Mouse (Mus musculus) layer of hippocampus, postnatal 10 days (tissue): ENCODE measurements at regions not wholly inside any gene's neighbourhood (a gene's known extent, or its start where the extent isn't known, plus 50 kb on each side); places are given as distances from the start of the nearest gene placed in this dataset.

Source experiments
- DNase-seq, 2 experiments: peaks; one replicate each; pipeline ENCODE4 v3.0.0; 2021; ENCODE audit warnings: low spot score in 2 of 2

GRCm38 (mm10) chr15:62500522-62500921 lies 1344.5 kb downstream of the Gsdmc2 start:
- DNase-seq: no peak

- peak; percentile 8 to 13 for DNase-seq
Observed at GRCm38 (mm10) chr15:62496193-62496592, 1348.8 kb downstream of the Gsdmc2 start.

GRCm38 (mm10) chr15:62492350-62492749 lies 1352.6 kb downstream of the Gsdmc2 start:
- DNase-seq: no peak

- DNase-seq: no peak
Observed at GRCm38 (mm10) chr15:62490548-62490947, 1354.4 kb downstream of the Gsdmc2 start.

- DNase-seq: no peak
Observed at GRCm38 (mm10) chr15:62486540-62486939, 1358.4 kb downstream of the Gsdmc2 start.

- no peak for DNase-seq
Observed at GRCm38 (mm10) chr15:62484350-62484749, 1360.6 kb downstream of the Gsdmc2 start.

GRCm38 (mm10) chr15:62483534-62483933 lies 1361.4 kb downstream of the Gsdmc2 start:
- no peak for DNase-seq

GRCm38 (mm10) chr15:62482357-62482756 lies 1362.6 kb downstream of the Gsdmc2 start:
- no peak for DNase-seq

GRCm38 (mm10) chr15:62477779-62478178 lies 1367.2 kb downstream of the Gsdmc2 start:
- no peak for DNase-seq

GRCm38 (mm10) chr15:62476452-62476851 lies 1368.5 kb downstream of the Gsdmc2 start:
- no peak for DNase-seq

GRCm38 (mm10) chr15:62470683-62471331 lies 1374.2 kb downstream of the Gsdmc2 start:
- no peak for DNase-seq

- DNase-seq: no peak
Observed at GRCm38 (mm10) chr15:62468076-62468475, 1376.9 kb downstream of the Gsdmc2 start.

- DNase-seq: no peak
Observed at GRCm38 (mm10) chr15:62466856-62467255, 1378.1 kb downstream of the Gsdmc2 start.

GRCm38 (mm10) chr15:62465026-62465839 lies 1379.7 kb downstream of the Gsdmc2 start:
- no peak for DNase-seq

GRCm38 (mm10) chr15:62462698-62463097 lies 1382.3 kb downstream of the Gsdmc2 start:
- peak; percentile 25 to 55 for DNase-seq

GRCm38 (mm10) chr15:62461398-62462051 lies 1383.5 kb downstream of the Gsdmc2 start:
- DNase-seq: no peak

- DNase-seq: no peak
Observed at GRCm38 (mm10) chr15:62460724-62461123, 1384.3 kb downstream of the Gsdmc2 start.

GRCm38 (mm10) chr15:62460026-62460607 lies 1384.9 kb downstream of the Gsdmc2 start:
- no peak for DNase-seq

- DNase-seq: no peak
Observed at GRCm38 (mm10) chr15:62457990-62458389, 1387.0 kb downstream of the Gsdmc2 start.

- no peak for DNase-seq
Observed at GRCm38 (mm10) chr15:62457051-62457664, 1387.8 kb downstream of the Gsdmc2 start.

- no peak for DNase-seq
Observed at GRCm38 (mm10) chr15:62456020-62456419, 1389.0 kb downstream of the Gsdmc2 start.
